Mouse (Mus musculus) myocyte (in vitro differentiated cells): Measurements from ENCODE around the gene 1700034I23Rik.

Experiments used
- CEBPB ChIP-seq: IDR thresholded peaks from 2 replicates; pipeline ENCODE4 v1.6.1; 2011; ENCODE audit warnings: mild to moderate bottlenecking, moderate library complexity; ENCODE audit not compliant: poor library complexity, insufficient read depth, severe bottlenecking
- E2F4 ChIP-seq: IDR thresholded peaks from one replicate; pipeline ENCODE4 v1.6.1; 2011; ENCODE audit warnings: mild to moderate bottlenecking, control low read depth, moderate library complexity; ENCODE audit not compliant: insufficient read depth
- POLR2A ChIP-seq: IDR thresholded peaks from one replicate; pipeline ENCODE4 v1.6.1; 2011; ENCODE audit warnings: low read depth, mild to moderate bottlenecking, control low read depth, moderate library complexity; ENCODE audit not compliant: insufficient read length
- POLR2AphosphoS2 ChIP-seq: IDR thresholded peaks from one replicate; pipeline ENCODE4 v1.6.1; 2011; ENCODE audit warnings: low read depth, control low read depth; ENCODE audit not compliant: insufficient read length
- TCF12 ChIP-seq: IDR thresholded peaks from one replicate; pipeline ENCODE4 v1.6.1; 2011; ENCODE audit warnings: mild to moderate bottlenecking, control low read depth; ENCODE audit not compliant: poor library complexity, insufficient read depth, severe bottlenecking
- USF1 ChIP-seq: IDR thresholded peaks from one replicate; pipeline ENCODE4 v1.6.1; 2011; ENCODE audit warnings: low read depth, mild to moderate bottlenecking, control low read depth, moderate library complexity

- TF ChIP-seq POLR2A (no peak), TCF12 (no peak), POLR2AphosphoS2 (no peak), E2F4 (no peak), CEBPB (no peak), USF1 (no peak)
Measured at GRCm38 (mm10) chr3:40938189-40938588, 35.8 kb upstream of the 1700034I23Rik start.
